Mouse (Mus musculus): ENCODE results near the gene Gm5849. TPM values are rescaled to one million over a fixed set of nuclear protein-coding genes. Genes with fewer than 3 reads are reported as not detected.
"Not testable (repeated sequence)": the region's sequence is repeated elsewhere in the genome, so short reads cannot be mapped to it uniquely, and the experiment has no call there.

The Gm5849 gene
- not detected in 2 replicates for polyA plus RNA-seq (2012; rRNA removed)

GRCm38 (mm10) chr3:90777776-90778175 is at the start of gene Gm5849:
Gene Gm5849 (minus strand): TSS chr3:90777876.
- not testable (repeated sequence) for H3K4me3 ChIP-seq (ENCODE audit: low read depth, low read length); H3K4me1 ChIP-seq (ENCODE audit: control insufficient read depth, insufficient read depth, insufficient read length, low read length); H3K36me3 ChIP-seq (ENCODE audit: control insufficient read depth, insufficient read depth, low read length); H3K27ac ChIP-seq (ENCODE audit: insufficient read depth, low read depth, low read length); H3K27me3 ChIP-seq (ENCODE audit: control insufficient read depth, insufficient read depth, low read length)
- 95% methylated on average over 1 of the region's 1 CpGs for WGBS

GRCm38 (mm10) chr3:90749658-90750057 is 28.0 kb downstream of the Gm5849 start:
- Histone ChIP-seq H3K27ac (ENCODE audit: insufficient read depth, low read depth, low read length) (no peak overlapping the region), H3K4me3 (ENCODE audit: low read depth, low read length) (no peak overlapping the region), H3K27me3 (ENCODE audit: control insufficient read depth, insufficient read depth, low read length) (no peaks in the 10 kb centered on the region), H3K36me3 (ENCODE audit: control insufficient read depth, insufficient read depth, low read length) (no peaks in the 10 kb centered on the region), H3K4me1 (ENCODE audit: control insufficient read depth, insufficient read depth, insufficient read length, low read length) (no peaks in the 10 kb centered on the region)
- WGBS: 94% methylated on average over 1 of the region's 1 CpGs
- no peak for TF ChIP-seq POLR2A (IDR thresholded peaks at IDR 0.05; ENCODE audit: low read depth, low read length)
- no peak for TF ChIP-seq CTCF (IDR thresholded peaks at IDR 0.05; ENCODE audit: extremely low read depth, insufficient read length, insufficient replicate concordance, low read depth, low read length)

- H3K4me3 ChIP-seq (ENCODE audit: low read depth, low read length): no peak within 1 kb of the TSS
- no peak within 1 kb of the TSS for H3K27ac ChIP-seq (ENCODE audit: insufficient read depth, low read depth, low read length)
- WGBS: 80% methylated on average over 3 of the region's 3 CpGs
- no peak for TF ChIP-seq POLR2A (IDR thresholded peaks at IDR 0.05; ENCODE audit: low read depth, low read length)
- TF ChIP-seq CTCF (IDR thresholded peaks at IDR 0.05; ENCODE audit: extremely low read depth, insufficient read length, insufficient replicate concordance, low read depth, low read length): no peak
- no peaks in the 10 kb centered on the region for H3K36me3 ChIP-seq (ENCODE audit: control insufficient read depth, insufficient read depth, low read length)
- no peaks in the 10 kb centered on the region for H3K4me1 ChIP-seq (ENCODE audit: control insufficient read depth, insufficient read depth, insufficient read length, low read length)
- no peaks in the 10 kb centered on the region; the same call in 1 of the 2 replicates for H3K27me3 ChIP-seq (ENCODE audit: control insufficient read depth, insufficient read depth, low read length)
Observed at GRCm38 (mm10) chr3:90726606-90727005, 51.1 kb downstream of the Gm5849 start, which contains the start of gene Pglyrp4. Gene Pglyrp4 (plus strand): TSS chr3:90726906.

Other genes with a start within 250 kb of the Gm5849 start
- gene S100a16, start 240.6 kb downstream of the Gm5849 start, polyA plus RNA-seq (2012; rRNA removed): 44.9 and 65.1 TPM in 2 replicates
- gene S100a3, start 217.3 kb downstream of the Gm5849 start, polyA plus RNA-seq (2012; rRNA removed): not detected in 2 replicates
- gene S100a2, start 187.6 kb downstream of the Gm5849 start, polyA plus RNA-seq (2012; rRNA removed): not detected in 2 replicates
- gene Gm42674, start 176.0 kb downstream of the Gm5849 start, polyA plus RNA-seq (2012; rRNA removed): not detected in 2 replicates
- 1.8 and 3.7 TPM in 2 replicates for gene S100a4, start 174.1 kb downstream of the Gm5849 start, polyA plus RNA-seq (2012; rRNA removed)
- not detected in 2 replicates for gene S100a5, start 169.4 kb downstream of the Gm5849 start, polyA plus RNA-seq (2012; rRNA removed)
- 234 and 369 TPM in 2 replicates for gene S100a6, start 165.0 kb downstream of the Gm5849 start, polyA plus RNA-seq (2012; rRNA removed)
- gene S100a7a, start 123.9 kb downstream of the Gm5849 start, polyA plus RNA-seq (2012; rRNA removed): 0.11 TPM in 1 of 2 replicates, not detected in the other
- gene S100a8, start 108.9 kb downstream of the Gm5849 start, polyA plus RNA-seq (2012; rRNA removed): 0.29 TPM in 1 of 2 replicates, not detected in the other
- 0.44 TPM in 1 of 2 replicates, not detected in the other for gene S100a9, start 82.2 kb downstream of the Gm5849 start, polyA plus RNA-seq (2012; rRNA removed)
- not detected in 2 replicates for gene Pglyrp4, start 51.0 kb downstream of the Gm5849 start, polyA plus RNA-seq (2012; rRNA removed)